Mouse (Mus musculus) CD8-positive naive resting alpha-beta T cell, adult 2 months (primary cell): ENCODE measurements at regions not wholly inside any gene's neighbourhood (a gene's known extent, or its start where the extent isn't known, plus 50 kb on each side); places are given as distances from the start of the nearest gene placed in this dataset.

Experiments used
- DNase-seq, 2 experiments: peaks; one replicate each; pipeline ENCODE4 v3.0.0; 2022; ENCODE audit warnings: low read depth in 2 of 2, low spot score in 2 of 2

DNA sequence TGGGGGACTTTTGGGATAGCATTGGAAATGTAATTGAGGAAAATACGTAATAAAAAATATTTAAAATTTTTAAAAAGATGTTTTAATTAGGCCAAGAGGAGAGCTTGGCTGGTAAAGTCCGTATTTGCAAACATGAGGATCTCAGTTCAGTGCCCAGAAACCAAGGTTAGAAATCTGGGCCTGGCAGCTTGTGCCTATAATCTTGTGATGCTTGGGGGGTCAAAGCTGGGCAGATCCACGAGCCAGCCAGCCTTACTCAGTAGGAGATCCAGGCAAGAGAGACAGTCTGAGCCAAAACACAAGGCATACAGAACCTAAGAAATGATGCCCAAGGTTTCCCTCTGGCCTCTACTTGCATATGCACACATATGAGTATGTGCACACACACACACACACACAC, 54.1 kb upstream of the Cxadr start:
- DNase-seq: no peak

DNA sequence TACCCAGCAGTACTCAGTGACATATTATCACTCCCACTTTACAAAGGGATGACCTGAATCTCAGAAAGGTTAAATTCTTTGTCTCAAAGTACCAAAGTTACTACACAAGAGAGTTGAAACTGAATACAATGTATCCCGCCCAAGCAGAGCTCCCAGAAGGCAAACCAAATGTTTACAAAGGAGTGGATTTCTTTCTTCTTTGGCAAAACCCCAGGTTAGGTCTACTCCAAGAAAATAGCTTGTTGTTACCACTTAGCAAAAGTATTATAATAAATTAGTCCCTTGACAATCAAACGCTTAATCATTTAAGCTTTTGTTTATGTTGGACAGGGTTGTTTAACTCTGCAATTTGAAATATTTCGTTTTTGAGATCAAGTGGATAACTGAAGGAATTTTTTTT, 58.6 kb upstream of the Cxadr start:
- DNase-seq: no peak

DNA sequence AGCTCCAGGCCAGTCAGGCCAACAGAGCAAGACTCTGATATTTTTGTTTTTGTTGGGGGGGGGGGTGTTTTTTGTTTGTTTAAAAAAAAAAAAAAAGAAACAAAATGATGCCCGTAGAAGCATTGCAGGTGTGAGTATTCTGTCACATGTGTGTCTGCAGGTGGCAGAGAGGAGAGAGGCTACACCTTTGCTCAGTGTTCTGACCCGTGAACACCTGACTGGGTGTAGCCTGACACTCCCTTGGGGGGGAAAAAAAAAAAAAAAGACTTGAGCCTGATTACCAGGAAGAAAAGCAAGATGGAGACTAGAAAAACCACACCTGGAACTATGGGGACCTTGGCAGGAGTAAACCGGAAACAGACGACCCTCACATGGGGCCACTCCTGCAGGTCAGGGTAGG, 61.1 kb upstream of the Cxadr start:
- DNase-seq: no peak

- no peak for DNase-seq
Observed at GRCm38 (mm10) chr16:78238052-78238701, 63.1 kb upstream of the Cxadr start.

DNA sequence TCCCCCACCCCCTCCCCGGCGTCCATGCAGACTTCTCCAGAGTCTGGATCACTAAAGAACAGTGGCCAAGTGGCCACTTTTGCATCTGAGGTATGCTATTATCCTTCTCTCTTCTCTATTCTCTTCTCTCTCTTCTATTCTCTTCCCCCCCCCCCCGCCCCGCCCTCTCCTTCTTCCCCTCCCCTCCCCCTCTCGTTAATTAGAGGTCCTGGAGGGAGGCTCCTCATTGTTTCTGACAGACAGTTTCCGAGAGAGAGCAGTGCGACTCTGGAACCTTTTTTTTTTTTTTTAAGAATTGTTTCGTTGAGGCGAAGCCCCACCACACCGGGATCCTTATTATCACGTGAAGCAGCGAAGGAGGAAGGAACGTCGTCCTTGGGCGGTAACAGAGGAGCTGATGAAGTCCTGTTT, 63.6 kb upstream of the Cxadr start:
- DNase-seq: no peak

DNA sequence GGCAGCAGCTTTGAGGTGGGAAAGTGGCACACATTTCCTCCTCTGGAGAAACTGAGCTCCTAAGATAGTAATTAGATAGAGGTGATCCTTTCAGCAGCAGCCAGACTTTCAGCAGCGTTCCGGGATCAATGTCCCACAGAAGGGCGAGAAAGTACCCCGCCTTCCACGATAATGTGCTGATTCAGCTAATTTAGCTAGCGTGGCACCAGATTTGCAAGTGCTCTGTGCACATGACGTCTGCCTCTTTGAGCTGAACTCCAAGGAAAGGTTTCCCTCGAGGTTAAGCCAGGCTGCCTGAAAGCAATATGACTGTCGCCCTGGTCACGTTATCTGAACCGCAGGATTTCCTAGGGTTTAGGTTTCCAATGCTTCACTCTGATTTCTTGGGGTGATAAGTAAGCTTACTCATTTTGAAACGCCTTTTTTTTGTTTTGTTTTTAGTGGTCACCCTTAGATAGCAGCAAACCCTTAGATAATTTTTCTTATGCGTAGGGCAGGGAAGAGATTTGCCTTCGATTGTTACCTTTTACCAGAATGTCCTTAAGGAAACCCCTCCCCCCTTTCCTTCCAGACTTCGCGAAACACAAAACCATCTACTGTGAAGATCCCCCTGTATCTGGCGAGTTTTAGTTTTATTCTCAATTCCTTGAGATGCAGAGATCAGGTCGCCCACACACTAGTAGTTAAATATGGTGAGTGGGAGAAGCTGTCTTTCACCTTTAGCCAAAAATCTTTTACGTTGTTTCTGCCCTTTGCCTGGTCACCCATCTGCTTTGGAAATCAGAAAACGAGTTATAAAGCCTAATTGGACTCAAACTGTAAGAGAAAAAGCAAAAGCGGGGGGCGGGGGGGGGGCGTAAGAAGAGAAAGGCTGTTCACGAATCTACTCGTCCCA, 64.3 kb upstream of the Cxadr start:
- DNase-seq: no peak

DNA sequence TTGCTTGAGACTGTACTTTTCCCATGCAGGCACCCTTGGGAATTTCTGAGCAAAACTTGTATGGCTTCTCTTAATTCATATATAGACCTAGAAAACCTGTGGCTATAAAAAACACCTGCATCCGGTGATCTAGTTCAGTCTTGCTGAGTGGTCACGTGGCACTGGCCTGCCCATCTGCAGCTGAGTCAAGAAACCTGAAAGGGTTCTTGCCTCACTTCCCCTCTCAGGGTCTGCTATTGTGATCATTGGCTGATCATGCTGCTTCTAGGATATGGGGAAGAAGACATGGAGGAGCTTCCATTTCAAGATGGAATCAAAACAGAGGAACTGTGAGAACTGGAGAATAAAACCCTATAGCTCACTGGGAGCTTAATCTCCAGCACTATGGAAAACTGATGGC, 69.1 kb upstream of the Cxadr start:
- no peak for DNase-seq

DNA sequence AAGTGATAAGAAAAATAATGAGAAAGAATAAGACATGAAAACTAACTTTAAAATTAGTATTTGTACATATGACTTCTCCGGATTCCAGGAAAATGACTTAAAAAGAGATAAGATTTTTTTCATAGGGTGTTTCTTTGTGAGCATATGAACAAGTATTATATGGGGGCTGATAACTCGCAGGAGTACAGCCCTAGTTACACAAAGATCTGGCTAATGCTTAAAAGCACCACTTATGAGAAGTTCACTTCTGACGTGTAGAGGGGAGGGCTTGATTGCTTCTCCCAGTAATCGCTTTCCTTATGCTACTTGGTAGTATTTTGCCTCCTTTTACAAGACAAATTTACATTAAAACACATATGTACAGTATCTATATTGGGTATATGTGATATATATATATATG, 72.3 kb upstream of the Cxadr start:
- no peak for DNase-seq

DNA sequence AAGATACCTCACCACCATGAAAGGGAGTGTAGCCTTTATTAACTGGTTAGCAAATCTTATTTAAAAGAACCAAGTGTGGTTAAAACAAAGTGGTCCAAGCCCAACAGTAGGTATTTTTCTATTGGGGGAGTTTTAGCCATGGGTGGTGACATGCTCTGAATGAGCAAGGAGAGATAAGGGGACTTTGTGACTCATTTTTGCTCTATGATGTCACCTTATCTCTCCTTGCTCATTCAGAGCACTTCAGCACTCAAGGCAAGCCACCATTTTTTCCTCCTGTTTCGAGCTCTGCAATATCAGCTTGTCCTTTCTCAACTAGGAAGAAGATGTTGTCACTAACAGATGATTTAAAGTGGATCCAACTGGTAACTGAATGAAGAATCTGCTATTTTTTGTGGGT, 78.9 kb upstream of the Cxadr start:
- DNase-seq: no peak

- DNase-seq: no peak
Observed at GRCm38 (mm10) chr16:78221781-78222180, 79.5 kb upstream of the Cxadr start.

GRCm38 (mm10) chr16:78217633-78218032, 83.7 kb upstream of the Cxadr start:
- DNase-seq: no peak

DNA sequence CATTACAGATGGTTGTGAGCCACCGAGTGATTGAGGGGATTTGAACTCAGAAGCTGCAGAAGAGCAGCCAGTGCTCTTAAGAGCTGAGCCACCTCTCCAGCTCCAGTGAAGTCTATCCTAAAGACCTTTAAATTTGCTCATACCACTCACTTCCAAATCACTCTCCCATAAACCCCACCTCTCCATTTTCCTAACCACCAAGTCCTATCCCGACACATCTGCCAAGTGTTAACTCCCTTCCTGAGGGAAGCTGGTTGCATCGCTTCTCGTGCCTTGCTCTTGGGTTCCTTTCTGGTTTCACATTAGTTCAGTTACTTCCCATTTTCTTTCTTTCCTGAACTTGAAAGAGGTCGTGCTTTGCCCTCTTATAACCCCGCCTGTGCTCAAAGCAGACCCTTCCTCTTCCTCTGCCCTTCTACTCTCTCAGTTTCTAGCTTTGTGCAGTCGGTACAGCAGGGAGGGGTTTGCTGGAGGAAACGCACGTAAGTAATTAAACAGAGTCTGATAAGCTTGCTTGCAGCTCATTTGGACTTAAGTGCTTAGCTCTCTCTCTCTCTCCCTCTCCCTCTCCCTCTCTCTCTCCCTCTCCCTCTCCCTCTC, 84.4 kb upstream of the Cxadr start:
- no peak for DNase-seq

DNA sequence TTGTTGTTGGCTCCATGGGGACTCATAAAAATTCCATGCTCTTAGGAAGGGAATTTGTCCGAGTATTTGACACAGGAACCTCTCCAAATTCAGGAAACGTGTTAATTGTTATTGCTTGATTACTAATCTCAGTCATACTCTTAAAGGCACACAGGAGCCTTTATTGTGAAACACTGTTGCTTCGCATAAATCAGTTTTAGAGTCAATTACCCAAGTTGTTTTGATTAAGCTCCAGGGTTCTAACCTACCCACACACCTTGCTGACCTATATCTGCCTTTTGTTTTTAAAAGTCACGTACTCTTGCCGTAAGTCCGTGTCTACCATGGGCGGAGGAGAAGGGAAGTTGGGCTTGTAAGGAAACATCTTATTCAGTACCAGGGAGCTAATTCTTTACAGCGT, 89.6 kb upstream of the Cxadr start:
- DNase-seq: no peak

DNA sequence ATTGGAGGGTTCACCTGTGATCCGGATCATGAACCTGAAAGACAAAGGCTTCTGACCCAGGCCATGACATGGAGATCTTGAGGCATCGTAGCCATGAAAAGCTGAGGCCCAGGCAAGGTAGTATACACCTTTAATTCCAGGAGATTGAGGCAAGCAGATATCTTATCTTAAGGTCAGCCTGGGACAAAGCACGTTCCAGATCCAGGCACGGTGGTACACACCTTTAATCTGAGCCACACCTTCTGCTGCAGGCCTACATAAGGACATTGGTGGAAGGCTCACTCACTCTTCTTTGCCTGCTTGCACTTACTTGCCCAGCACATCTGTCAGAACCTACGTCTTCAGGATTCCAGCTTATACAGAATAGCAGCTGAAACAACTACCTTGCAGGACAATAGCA, 93.0 kb upstream of the Cxadr start:
- no peak for DNase-seq

- DNase-seq: no peak
Observed at GRCm38 (mm10) chr16:78204332-78204731, 97.0 kb upstream of the Cxadr start.

DNA sequence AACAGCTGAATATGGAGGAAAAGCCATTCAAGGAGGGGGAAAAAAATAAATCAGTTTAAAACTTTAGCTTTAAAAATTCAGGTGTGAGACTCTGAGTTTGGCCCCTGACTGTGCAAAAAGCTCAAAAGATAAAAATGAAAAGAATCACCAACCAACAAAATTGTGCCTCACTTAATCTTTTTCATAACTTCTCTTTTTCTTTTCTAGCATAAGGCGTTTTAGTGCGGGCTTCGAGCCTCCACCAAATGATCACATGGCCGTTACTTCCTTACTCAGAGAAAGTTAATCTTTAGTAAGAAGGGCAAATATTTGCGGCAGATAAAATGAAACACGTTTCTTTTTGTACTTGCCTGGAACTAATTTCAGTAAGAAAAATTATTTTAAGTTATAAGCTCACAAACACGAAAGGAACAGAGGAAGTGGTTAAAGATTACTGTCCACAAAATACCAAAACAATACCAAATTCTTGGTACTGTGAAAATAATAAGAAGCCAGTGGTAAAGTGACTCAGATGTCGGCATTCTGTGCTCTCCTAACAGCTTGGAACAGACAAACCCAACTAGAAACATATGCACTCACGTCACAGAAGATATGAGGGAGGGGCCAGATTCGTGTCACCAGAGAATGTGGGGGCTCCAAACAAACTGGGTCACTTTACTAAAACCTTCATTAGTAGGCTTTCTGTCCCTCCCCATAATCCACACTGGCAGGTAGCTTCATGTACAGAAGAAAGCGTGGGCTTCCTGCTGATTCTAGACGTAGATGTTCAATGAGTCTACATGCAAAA, 101.1 kb upstream of the Cxadr start:
- peak; percentile 41 to 55 for DNase-seq

GRCm38 (mm10) chr16:78199252-78199651, 102.0 kb upstream of the Cxadr start:
- peak in 1 of 2 experiments; percentile 1 for DNase-seq

DNA sequence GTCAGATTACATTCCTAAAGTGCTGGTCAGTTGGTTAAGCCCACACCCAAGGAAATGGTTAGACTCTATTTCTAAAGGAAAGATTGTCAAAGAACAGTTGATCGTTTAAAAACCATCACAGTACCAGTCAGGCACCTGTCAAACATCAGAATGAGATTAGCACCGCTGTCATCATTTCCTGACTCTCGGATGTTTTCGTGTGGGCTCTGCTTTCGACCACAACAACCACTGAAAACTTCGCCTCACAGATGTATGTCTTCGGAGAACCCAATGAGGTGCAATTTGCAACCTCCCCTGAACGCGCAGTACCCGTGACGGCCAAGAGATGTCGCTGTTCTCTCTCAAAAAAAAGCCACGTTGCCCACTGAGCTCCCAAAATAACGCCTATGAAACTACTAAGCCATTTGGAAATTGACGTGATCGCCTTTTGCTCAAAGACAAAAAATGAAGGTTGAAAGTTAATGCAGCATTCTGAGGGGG, 102.6 kb upstream of the Cxadr start:
- peak; percentile 95 to 96 for DNase-seq

DNA sequence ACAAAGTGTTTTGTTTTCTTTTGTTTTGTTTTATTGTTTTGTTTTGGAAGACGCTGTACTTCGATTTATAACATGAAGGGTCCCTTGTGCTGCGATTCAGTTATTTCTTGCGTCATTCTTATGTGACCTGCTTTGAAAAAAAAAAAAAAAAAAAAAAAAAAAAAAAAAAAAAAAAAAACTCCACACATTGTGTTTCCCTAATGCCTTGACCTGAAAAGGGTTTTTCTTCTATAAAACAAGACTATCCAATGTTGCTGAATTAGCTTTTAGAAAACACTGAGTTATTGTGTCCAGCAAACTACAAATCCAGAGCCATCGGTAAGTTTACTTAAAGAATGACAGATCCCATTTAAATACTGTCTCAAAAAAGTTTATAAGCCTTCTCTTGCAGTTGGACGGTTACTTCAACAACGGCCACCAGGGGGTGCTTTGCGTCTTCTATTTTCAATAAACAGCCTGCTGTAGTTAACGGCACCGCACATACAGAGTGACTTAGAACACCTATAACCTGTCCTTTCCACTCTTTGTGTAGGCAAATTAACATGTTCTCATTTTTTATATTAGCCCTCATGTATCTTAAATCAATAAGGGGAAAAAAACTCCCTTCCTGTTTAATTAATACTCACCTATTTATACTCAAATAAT, 103.9 kb upstream of the Cxadr start:
- DNase-seq: peak; percentile 74 to 86

GRCm38 (mm10) chr16:78170627-78171605, 130.4 kb upstream of the Cxadr start:
- DNase-seq: no peak
